ENCODE assay signal across 14 mouse cellular contexts in genomic region chr7:30412735-30413147, GRCm38 (mm10). TPM values are rescaled to one million over a fixed set of nuclear protein-coding genes. Genes with fewer than 3 reads are reported as not detected.
DNase-seq lines count a peak whose midpoint lies in the region; ATAC-seq and TF ChIP-seq lines count a peak whose summit lies in the region.
"Had no signal": no experiment of that assay in that cellular context is flagged by ENCODE, and none has a peak within 500 bp of the region (broad histone marks: within the 10 kb centered on the region; RNA-seq: fewer than 3 reads in every experiment).

No protein-coding gene starts in this region.

- no peaks in the 10 kb centered on the region for H3K4me1 ChIP-seq in liver, embryonic 13.5 days (replicated peaks)
- peaks cover 38% of the 10 kb centered on the region; the same call in 1 of the 2 replicates for H3K4me1 ChIP-seq in spleen, adult 2 months (ENCODE audit: control insufficient read depth, insufficient read depth, insufficient read length)
- no peaks in the 10 kb centered on the region for H3K4me1 ChIP-seq in forebrain, embryonic 11.5 days (replicated peaks; ENCODE audit: control insufficient read depth, insufficient read depth, low read length)
- H3K4me1 ChIP-seq: limb, embryonic 15.5 days had no signal

- no peak overlapping the region for H3K4me2 ChIP-seq in liver, embryonic 13.5 days
- H3K4me2 ChIP-seq in forebrain, embryonic 11.5 days (ENCODE audit: low read depth, low read length, severe bottlenecking), result no peak overlapping the region
- H3K4me2 ChIP-seq: limb, embryonic 15.5 days had no signal

- TF ChIP-seq POLR2A in spleen, adult 2 months (IDR thresholded peaks at IDR 0.05; ENCODE audit: low read depth, low read length), result no peak

- H3K36me3 ChIP-seq in liver, embryonic 13.5 days, result no peaks in the 10 kb centered on the region
- no peaks in the 10 kb centered on the region for H3K36me3 ChIP-seq in spleen, adult 2 months (ENCODE audit: control insufficient read depth, insufficient read depth, low read length)
- H3K36me3 ChIP-seq in forebrain, embryonic 11.5 days (ENCODE audit: control insufficient read depth, insufficient read depth, low read length), result no peaks in the 10 kb centered on the region
- H3K36me3 ChIP-seq: G1E; limb, embryonic 15.5 days had no signal

- H3K4me3 ChIP-seq in liver, embryonic 13.5 days (replicated peaks), result no peak overlapping the region
- peak overlapping the region; percentile 21; the same call in 1 of the 2 replicates for H3K4me3 ChIP-seq in spleen, adult 2 months (ENCODE audit: extremely low read depth, insufficient read depth, insufficient read length)
- no peak overlapping the region for H3K4me3 ChIP-seq in forebrain, embryonic 11.5 days (ENCODE audit: low read depth, low read length)
- H3K4me3 ChIP-seq: limb, embryonic 15.5 days had no signal

- TF ChIP-seq CTCF in spleen, adult 2 months (IDR thresholded peaks at IDR 0.05; ENCODE audit: extremely low read depth, insufficient read depth, insufficient read length, insufficient replicate concordance), result no peak

- no peak overlapping the region for H3K9ac ChIP-seq in liver, embryonic 13.5 days
- H3K9ac ChIP-seq in forebrain, embryonic 11.5 days (ENCODE audit: low read length), result no peak overlapping the region
- H3K9ac ChIP-seq: limb, embryonic 15.5 days had no signal

- ATAC-seq in liver, embryonic 13.5 days (ENCODE audit: low read depth), result peak; percentile 51; the same call in 1 of the 2 replicates
- ATAC-seq in forebrain, embryonic 11.5 days (replicated peaks; ENCODE audit: low FRiP score), result no peak
- ATAC-seq: hindbrain, postnatal 0 days had no signal

- no peaks in the 10 kb centered on the region for H3K27me3 ChIP-seq in liver, embryonic 13.5 days
- no peaks in the 10 kb centered on the region for H3K27me3 ChIP-seq in spleen, adult 2 months (ENCODE audit: control insufficient read depth, insufficient read depth, low read length)
- no peaks in the 10 kb centered on the region for H3K27me3 ChIP-seq in forebrain, embryonic 11.5 days (ENCODE audit: control insufficient read depth, insufficient read depth, low read length)
- H3K27me3 ChIP-seq: limb, embryonic 15.5 days had no signal

- H3K27ac ChIP-seq in liver, embryonic 13.5 days, result peak overlapping the region; percentile 37; the same call in 1 of the 2 replicates
- peak overlapping the region; percentile 97 for H3K27ac ChIP-seq in spleen, adult 2 months (ENCODE audit: insufficient read depth, low read length)
- H3K27ac ChIP-seq in forebrain, embryonic 11.5 days (ENCODE audit: low read depth, low read length), result no peak overlapping the region
- H3K27ac ChIP-seq: hindbrain, postnatal 0 days; limb, embryonic 15.5 days had no signal

- no peaks in the 10 kb centered on the region; the same call in 1 of the 2 replicates for H3K9me3 ChIP-seq in liver, embryonic 13.5 days (replicated peaks)
- no peaks in the 10 kb centered on the region for H3K9me3 ChIP-seq in forebrain, embryonic 11.5 days (ENCODE audit: control insufficient read depth, low read length)
- H3K9me3 ChIP-seq: G1E; limb, embryonic 15.5 days had no signal

- peak; percentile 12 for DNase-seq in spleen, adult 12 weeks (ENCODE audit: low spot score)
- no peak for DNase-seq in spleen, postnatal 14 days (ENCODE audit: low spot score in 2 of 2)
- DNase-seq in liver, embryonic 13.5 days, result no peak
- peak; percentile 41 to 72 for DNase-seq in spleen, adult 2 months (ENCODE audit: low read depth in 1 of 2, low spot score in 2 of 2)
- DNase-seq in forebrain, embryonic 11.5 days (ENCODE audit: low spot score), result no peak
- no peak for DNase-seq in ovary, postnatal 10 days (ENCODE audit: low spot score)
- DNase-seq in frontal cortex, postnatal 14 days (ENCODE audit: low spot score in 2 of 2), result no peak
- DNase-seq: adrenal gland, postnatal 10 days; cerebellum, adult 9-11 months; gastrocnemius, postnatal 25 days; kidney, postnatal 36 days had no signal

- 14% methylated on average over 4 of the region's 4 CpGs for WGBS in liver, embryonic 13.5 days (ENCODE audit: insufficient replicate concordance)
- WGBS in spleen, adult 2 months, result 4% methylated on average over 4 of the region's 4 CpGs
- WGBS in forebrain, embryonic 11.5 days, result 66% methylated on average over 4 of the region's 4 CpGs

RNA-seq across cellular contexts. Expression of gene Tyrobp, which starts 0.8 kb away (rescaled TPM):
- 65.8 and 80.0 TPM in 2 replicates for polyA plus RNA-seq in liver, embryonic 13.5 days (2015; fragmentation: Nextera tagmentation; extraction: Ambion mirVana)
- polyA plus RNA-seq in spleen, adult 2 months (2012; rRNA removed), result 569 and 738 TPM in 2 replicates
- polyA plus RNA-seq in forebrain, embryonic 11.5 days (2014; fragmentation: Nextera tagmentation; extraction: Ambion mirVana), result 9.6 and 15.2 TPM in 2 replicates

RNA-seq across cellular contexts. Expression of gene Hcst, which starts 6.9 kb away (rescaled TPM):
- 2.7 and 4.0 TPM in 2 replicates for polyA plus RNA-seq in liver, embryonic 13.5 days (2015; fragmentation: Nextera tagmentation; extraction: Ambion mirVana)
- 178 and 278 TPM in 2 replicates for polyA plus RNA-seq in spleen, adult 2 months (2012; rRNA removed)
- 1.0 TPM in 1 of 2 replicates, not detected in the other for polyA plus RNA-seq in forebrain, embryonic 11.5 days (2014; fragmentation: Nextera tagmentation; extraction: Ambion mirVana)

RNA-seq across cellular contexts. Expression of gene Nfkbid, which starts 8.8 kb away (rescaled TPM):
- 1.2 TPM in 2 replicates for polyA plus RNA-seq in liver, embryonic 13.5 days (2015; fragmentation: Nextera tagmentation; extraction: Ambion mirVana)
- 55.1 and 70.8 TPM in 2 replicates for polyA plus RNA-seq in spleen, adult 2 months (2012; rRNA removed)
- 1.3 and 1.6 TPM in 2 replicates for polyA plus RNA-seq in forebrain, embryonic 11.5 days (2014; fragmentation: Nextera tagmentation; extraction: Ambion mirVana)

RNA-seq across cellular contexts. Expression of gene Aplp1, which starts 32.6 kb away (rescaled TPM):
- polyA plus RNA-seq in liver, embryonic 13.5 days (2015; fragmentation: Nextera tagmentation; extraction: Ambion mirVana), result 4.6 and 4.7 TPM in 2 replicates
- polyA plus RNA-seq in spleen, adult 2 months (2012; rRNA removed), result 1.9 and 2.3 TPM in 2 replicates
- 99.2 and 108 TPM in 2 replicates for polyA plus RNA-seq in forebrain, embryonic 11.5 days (2014; fragmentation: Nextera tagmentation; extraction: Ambion mirVana)
- polyA plus RNA-seq: G1E had no signal

RNA-seq across cellular contexts. Expression of gene Kirrel2, which starts 44.7 kb away (rescaled TPM):
- polyA plus RNA-seq in liver, embryonic 13.5 days (2015; fragmentation: Nextera tagmentation; extraction: Ambion mirVana), result 0.16 and 0.20 TPM in 2 replicates
- 0.14 and 0.49 TPM in 2 replicates for polyA plus RNA-seq in spleen, adult 2 months (2012; rRNA removed)
- 0.55 and 0.61 TPM in 2 replicates for polyA plus RNA-seq in forebrain, embryonic 11.5 days (2014; fragmentation: Nextera tagmentation; extraction: Ambion mirVana)
- polyA plus RNA-seq: G1E had no signal

Comparison
In these comparisons a context has a peak if more than half of its experiments do, and no peak if none do; other contexts are left out.
1. DNase-seq: peak in spleen, adult 12 weeks (single experiment) and spleen, adult 2 months (2 of 2); none in spleen, postnatal 14 days (0 of 2), liver, embryonic 13.5 days (single experiment), forebrain, embryonic 11.5 days (single experiment), ovary, postnatal 10 days (single experiment) and frontal cortex, postnatal 14 days (0 of 2).
2. RNA of gene Hcst, which starts 6.9 kb away (polyA plus RNA-seq): 178 to 278 TPM in spleen, adult 2 months; 2.7 to 4.0 TPM in liver, embryonic 13.5 days and 1.0 TPM in forebrain, embryonic 11.5 days; every median in the first group is over 10 times any median in the second.
3. RNA of gene Nfkbid, which starts 8.8 kb away (polyA plus RNA-seq): 55.1 to 70.8 TPM in spleen, adult 2 months; 1.3 to 1.6 TPM in forebrain, embryonic 11.5 days and 1.2 TPM in liver, embryonic 13.5 days; every median in the first group is over 10 times any median in the second.